Mouse (Mus musculus) bone marrow macrophage, adult 2 months (primary cell): ENCODE measurements at regions not wholly inside any gene's neighbourhood (a gene's known extent, or its start where the extent isn't known, plus 50 kb on each side); places are given as distances from the start of the nearest gene placed in this dataset.
A peak's percentile ranks its signal among the peaks of the same experiment; 100 is the strongest.

ENCODE experiments used
- H3K27ac ChIP-seq: 2 replicates; pipeline ENCODE4 v1.5.1; 2012; ENCODE audit warnings: low read depth, low read length; ENCODE audit not compliant: insufficient read depth
- H3K4me1 ChIP-seq: 2 replicates; pipeline ENCODE4 v1.6.1; 2012; ENCODE audit warnings: low read length; ENCODE audit not compliant: control insufficient read depth, insufficient read depth
- H3K4me3 ChIP-seq: 2 replicates; pipeline ENCODE4 v1.5.1; 2012; ENCODE audit warnings: mild to moderate bottlenecking, low read length, moderate library complexity; ENCODE audit not compliant: insufficient read depth
- CTCF ChIP-seq: IDR thresholded peaks from 2 replicates; pipeline ENCODE4 v1.5.1; 2012; ENCODE audit warnings: low read depth, mild to moderate bottlenecking, low read length, moderate library complexity
- POLR2A ChIP-seq: IDR thresholded peaks from 2 replicates; pipeline ENCODE4 v1.6.1; 2012; ENCODE audit warnings: mild to moderate bottlenecking, low read depth, low read length, borderline replicate concordance

GRCm38 (mm10) chr6:52463369-52463768 is 150.1 kb downstream of the Evx1 start:
- H3K4me1 ChIP-seq, result peaks cover 6% of the 10 kb centered on the region
- TF ChIP-seq CTCF (no peak), POLR2A (no peak)
- no peak overlapping the region for H3K27ac ChIP-seq
- no peak overlapping the region for H3K4me3 ChIP-seq

- no peak overlapping the region for H3K27ac ChIP-seq
- peaks cover 6% of the 10 kb centered on the region for H3K4me1 ChIP-seq
- TF ChIP-seq CTCF (no peak), POLR2A (no peak)
- no peak overlapping the region for H3K4me3 ChIP-seq
Measured at GRCm38 (mm10) chr6:52464571-52464970, 151.3 kb downstream of the Evx1 start.

- Histone ChIP-seq H3K4me3 (no peak overlapping the region), H3K27ac (no peak overlapping the region), H3K4me1 (peaks cover 9% of the 10 kb centered on the region)
- TF ChIP-seq POLR2A (no peak), CTCF (no peak)
Measured at GRCm38 (mm10) chr6:52465834-52466525, 152.7 kb downstream of the Evx1 start.

GRCm38 (mm10) chr6:52470831-52471230 is 157.5 kb downstream of the Evx1 start:
- TF ChIP-seq POLR2A, result no peak
- TF ChIP-seq CTCF, result no peak
- Histone ChIP-seq H3K4me1 (peaks cover 22% of the 10 kb centered on the region), H3K4me3 (no peak overlapping the region), H3K27ac (peak overlapping the region; percentile 84)

GRCm38 (mm10) chr6:52471384-52471957 is 158.2 kb downstream of the Evx1 start:
- Histone ChIP-seq H3K4me3 (no peak overlapping the region), H3K4me1 (peaks cover 24% of the 10 kb centered on the region), H3K27ac (peak overlapping the region; percentile 84)
- no peak for TF ChIP-seq CTCF
- TF ChIP-seq POLR2A, result no peak

- H3K27ac ChIP-seq, result peak overlapping the region; percentile 84
- peaks cover 29% of the 10 kb centered on the region for H3K4me1 ChIP-seq
- TF ChIP-seq CTCF (no peak), POLR2A (no peak)
- H3K4me3 ChIP-seq, result no peak overlapping the region
Measured at GRCm38 (mm10) chr6:52472008-52472407, 158.7 kb downstream of the Evx1 start.

GRCm38 (mm10) chr6:52473042-52473589 is 159.8 kb downstream of the Evx1 start:
- Histone ChIP-seq H3K4me3 (no peak overlapping the region), H3K4me1 (peaks cover 30% of the 10 kb centered on the region), H3K27ac (no peak overlapping the region)
- TF ChIP-seq POLR2A (no peak), CTCF (no peak)

GRCm38 (mm10) chr6:52473924-52474323 is 160.6 kb downstream of the Evx1 start:
- TF ChIP-seq POLR2A (no peak), CTCF (no peak)
- Histone ChIP-seq H3K4me3 (no peak overlapping the region), H3K4me1 (peaks cover 38% of the 10 kb centered on the region), H3K27ac (no peak overlapping the region)

- no peak for TF ChIP-seq POLR2A
- no peak for TF ChIP-seq CTCF
- Histone ChIP-seq H3K27ac (no peak overlapping the region), H3K4me3 (no peak overlapping the region), H3K4me1 (peaks cover 44% of the 10 kb centered on the region)
Measured at GRCm38 (mm10) chr6:52475676-52476075, 162.4 kb downstream of the Evx1 start.

- TF ChIP-seq POLR2A, result no peak
- TF ChIP-seq CTCF, result no peak
- H3K4me1 ChIP-seq, result peaks cover 35% of the 10 kb centered on the region
- H3K27ac ChIP-seq, result peak overlapping the region; percentile 68
- no peak overlapping the region for H3K4me3 ChIP-seq
Measured at GRCm38 (mm10) chr6:52476907-52477306, 163.3 kb downstream of the Hibadh start.
